Mouse (Mus musculus) skeletal muscle tissue, adult 2 months (tissue): Measurements from ENCODE around the gene Supt5.
"Not testable (repeated sequence)": the region's sequence is repeated elsewhere in the genome, so short reads cannot be mapped to it uniquely, and the experiment has no call there.

Experiments
- DNase-seq: peaks from one replicate; pipeline ENCODE4 v3.0.0-alpha.2; 2012; ENCODE audit warnings: low read depth, low spot score

Gene Supt5

GRCm38 (mm10) chr7:28338108-28338998 lies at the start of gene Supt5:
Gene Supt5 (minus strand): TSS chr7:28338746.
- peak; percentile 99 for DNase-seq

DNA sequence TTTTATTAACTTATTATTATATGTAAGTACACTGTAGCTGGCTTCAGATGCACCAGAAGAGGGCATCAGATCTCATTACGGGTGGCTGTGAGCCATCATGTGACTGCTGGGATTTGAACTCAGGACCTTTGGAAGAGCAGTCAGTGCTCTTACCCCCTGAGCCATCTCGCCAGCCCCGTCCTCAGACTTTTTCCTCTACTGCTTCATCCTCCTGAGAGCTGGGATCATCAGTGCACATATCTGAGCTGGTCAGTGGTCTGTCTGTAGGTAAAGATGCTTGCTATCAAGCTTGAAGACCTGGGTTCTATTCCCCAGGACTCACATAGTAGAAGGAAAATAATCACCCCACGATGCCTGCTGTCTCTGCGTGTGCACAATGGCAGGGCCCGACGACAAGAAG lies 48.8 kb upstream of the Supt5 start:
- not testable (repeated sequence) for DNase-seq

DNA sequence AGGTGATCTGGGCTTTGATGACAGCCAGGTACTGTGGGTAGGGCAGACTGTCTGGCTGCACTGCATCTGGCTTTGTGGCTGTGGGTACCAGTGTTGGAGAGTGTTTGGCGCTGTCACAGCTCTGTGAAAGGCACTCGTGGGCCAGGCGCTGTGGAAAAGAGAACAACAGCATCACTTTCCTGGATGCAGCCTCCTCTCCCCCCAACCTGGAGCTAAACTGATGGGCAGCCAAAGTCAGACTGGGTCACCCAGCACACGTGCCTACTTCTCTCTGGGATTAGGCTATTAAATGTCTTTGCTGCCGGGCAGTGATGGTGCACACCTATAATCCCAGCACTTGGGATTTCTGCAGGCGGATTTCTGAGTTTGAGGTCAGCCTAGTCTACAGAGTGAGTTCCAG lies 48.3 kb upstream of the Supt5 start:
- not testable (repeated sequence) for DNase-seq

DNA sequence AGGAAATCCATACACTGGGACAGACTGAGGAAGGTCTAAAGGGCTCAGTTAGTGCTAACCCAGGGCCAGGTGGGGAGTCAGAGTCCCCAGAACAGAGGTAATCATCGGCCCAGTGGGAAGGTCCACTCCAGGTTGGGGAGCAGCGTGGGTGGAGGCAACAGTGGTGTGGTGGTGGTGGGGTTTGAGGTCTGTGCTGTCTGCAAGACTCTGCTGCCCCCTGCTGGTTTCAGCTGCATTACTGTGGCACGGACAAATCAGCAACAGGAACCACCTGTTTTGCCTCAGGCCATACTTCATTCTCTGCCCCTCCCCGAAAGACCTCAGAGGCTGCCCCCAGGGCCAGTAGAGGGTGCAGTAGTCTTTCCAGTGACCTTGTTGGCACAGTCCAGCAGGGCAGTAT lies 47.9 kb upstream of the Supt5 start:
- peak; percentile 90 for DNase-seq

- peak; percentile 59 for DNase-seq
These were observed 47.5 kb upstream of the Supt5 start for GRCm38 (mm10) chr7:28386007-28386406.

DNA sequence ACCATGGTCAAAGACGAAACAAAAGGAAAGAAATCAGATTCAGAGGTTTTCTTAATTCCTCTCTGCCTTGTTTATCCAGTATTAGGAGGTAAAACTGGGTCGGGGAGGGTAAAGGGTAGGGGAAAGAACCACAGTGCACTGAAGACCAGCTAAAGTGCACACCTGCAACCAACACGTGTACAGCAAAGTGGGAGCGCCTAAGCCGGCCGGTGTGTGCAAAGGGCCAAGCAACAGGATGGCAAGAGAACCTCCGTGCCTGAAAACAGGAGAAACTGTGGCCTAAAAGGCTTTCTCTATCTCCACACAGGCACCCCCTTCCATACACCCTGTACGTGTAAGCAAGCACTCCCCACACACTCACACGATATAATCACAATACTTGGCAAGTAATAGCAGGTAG lies 46.6 kb upstream of the Supt5 start:
- no peak for DNase-seq

DNA sequence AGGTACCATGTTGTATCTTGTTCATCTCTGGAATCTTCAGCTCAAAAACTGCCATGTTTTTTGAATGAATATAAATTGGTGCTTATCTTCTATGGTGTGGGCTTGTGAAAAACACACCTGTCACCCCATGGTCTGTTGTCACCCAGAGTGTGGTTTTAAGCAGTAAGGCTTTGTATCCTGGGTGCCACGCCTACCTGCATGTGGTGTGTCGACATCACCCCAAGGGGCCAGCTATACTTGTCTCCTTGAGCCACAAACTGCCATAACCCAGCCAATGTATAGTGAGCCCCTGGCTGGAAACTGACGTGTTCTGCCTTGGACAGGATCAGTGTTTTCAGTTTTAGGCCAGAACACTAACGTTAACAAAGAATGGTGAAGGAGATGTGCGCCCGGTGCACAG lies 45.6 kb upstream of the Supt5 start:
- DNase-seq, result no peak

DNA sequence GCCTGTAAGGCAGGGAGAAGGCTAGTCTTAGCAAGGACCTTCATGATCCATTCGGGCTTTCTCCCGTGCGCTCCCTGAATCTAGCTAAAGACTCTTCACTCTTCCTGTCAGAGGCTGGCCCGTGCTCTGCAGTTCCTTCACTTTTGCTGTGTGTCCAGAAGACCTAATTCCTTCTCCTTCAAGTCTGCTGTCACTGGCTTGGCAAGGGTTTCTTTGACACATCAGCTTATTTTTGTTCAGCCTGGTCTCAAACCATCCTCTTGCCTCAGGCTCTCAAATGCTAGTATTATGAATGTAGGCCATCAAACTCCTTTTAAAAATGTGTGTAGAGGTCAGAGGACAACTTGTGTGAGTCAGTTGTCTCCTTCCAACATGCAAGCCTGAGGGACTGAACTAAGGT lies 45.1 kb upstream of the Supt5 start:
- DNase-seq, result no peak

- DNase-seq, result peak; percentile 76
These were observed 44.4 kb upstream of the Supt5 start for GRCm38 (mm10) chr7:28382981-28383396.

- DNase-seq, result peak; percentile 76
These were observed 43.9 kb upstream of the Supt5 start for GRCm38 (mm10) chr7:28382347-28382951.

- peak; percentile 92 for DNase-seq
These were observed 43.4 kb upstream of the Supt5 start for GRCm38 (mm10) chr7:28381938-28382337.

GRCm38 (mm10) chr7:28381017-28381790 lies 42.7 kb upstream of the Supt5 start:
- DNase-seq, result peak; percentile 94

GRCm38 (mm10) chr7:28380237-28381016 lies 41.9 kb upstream of the Supt5 start, which contains the start of gene Zfp36:
Gene Zfp36 (minus strand): TSS chr7:28380253.
- DNase-seq, result no peak

- DNase-seq, result peak; percentile 94
These were observed 40.5 kb upstream of the Supt5 start for GRCm38 (mm10) chr7:28378769-28379651.

DNA sequence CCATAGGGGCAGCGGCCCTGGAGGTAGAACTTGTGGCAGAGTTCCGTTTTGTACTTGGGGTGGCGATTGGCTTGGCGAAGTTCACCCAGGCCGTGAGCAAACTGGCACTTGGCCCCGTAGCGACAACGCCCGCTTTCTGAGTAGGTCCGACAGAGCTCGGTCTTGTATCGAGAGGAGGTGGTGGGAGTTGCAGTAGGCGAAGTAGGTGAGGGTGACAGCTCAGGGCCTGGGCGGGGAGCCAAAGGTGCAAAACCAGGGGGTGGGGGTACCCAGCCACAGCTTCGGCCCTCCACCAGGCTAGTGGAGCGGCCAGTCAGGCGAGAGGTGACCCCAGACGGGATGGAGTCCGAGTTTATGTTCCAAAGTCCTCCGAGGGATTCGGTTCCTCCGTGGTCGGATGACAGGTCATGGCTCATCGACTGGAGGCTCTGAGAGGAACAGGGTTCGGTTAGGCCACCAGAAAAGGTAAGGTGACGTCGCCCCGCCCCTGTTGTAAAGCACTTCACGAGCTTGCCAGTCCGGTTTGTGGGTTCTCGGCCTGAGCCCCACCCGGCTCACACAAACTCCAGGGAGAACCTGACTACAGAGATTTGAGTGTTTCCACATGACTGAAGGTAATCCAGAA lies 39.6 kb upstream of the Supt5 start:
- DNase-seq, result no peak

DNA sequence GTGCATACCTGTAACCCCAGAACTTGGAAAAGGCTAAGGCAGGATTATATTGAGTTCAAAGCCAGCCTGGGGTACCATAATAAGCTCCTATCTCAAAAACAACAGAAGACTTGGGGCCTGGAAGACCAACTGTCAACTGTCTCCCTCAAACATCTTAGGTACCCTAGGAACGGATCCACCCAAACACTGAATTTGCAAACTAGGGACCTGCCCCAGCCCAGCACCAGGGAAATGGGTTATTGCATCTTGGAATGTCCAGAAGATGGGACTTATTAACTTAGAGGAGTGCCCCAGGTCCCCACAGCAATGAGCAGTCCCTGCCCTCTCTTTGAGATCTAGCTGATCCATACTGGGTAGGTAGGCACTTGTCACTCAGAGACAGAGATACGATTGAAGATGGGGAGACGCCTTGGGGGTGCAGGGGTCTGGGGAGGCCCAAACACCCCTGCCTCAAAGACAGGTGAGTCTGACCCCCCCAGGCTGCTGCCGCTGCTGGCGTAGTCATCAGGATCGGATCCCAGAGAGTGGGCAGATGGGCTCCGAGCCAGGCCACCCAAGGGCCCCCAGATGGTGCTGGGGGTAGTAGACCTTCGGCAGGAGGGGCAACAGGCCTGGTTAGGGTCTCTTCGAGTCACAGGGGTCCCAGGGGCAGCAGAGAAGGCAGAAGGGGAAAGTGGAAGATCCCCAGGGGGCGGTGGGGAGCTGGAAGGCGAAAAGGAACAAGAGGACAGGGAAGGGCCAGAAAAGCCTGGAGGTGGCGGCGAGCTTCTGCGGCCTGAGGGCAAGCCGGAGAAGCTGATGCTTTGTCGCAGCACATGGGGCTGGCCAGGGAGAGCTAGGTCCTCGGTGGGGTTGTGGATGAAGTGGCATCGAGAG lies 38.9 kb upstream of the Supt5 start:
- no peak for DNase-seq

- peak; percentile 92 for DNase-seq
These were observed 37.6 kb upstream of the Supt5 start for GRCm38 (mm10) chr7:28376011-28376771.
